Mouse (Mus musculus) thymus, adult 2 months (tissue): ENCODE measurements around the gene Slc43a1.

Experiments
- CTCF ChIP-seq: fragments of 200-500 bp; IDR thresholded peaks from 2 replicates; pipeline ENCODE4 v1.5.1; 2012; ENCODE audit warnings: mild to moderate bottlenecking, control low read depth, low read length, moderate library complexity, borderline replicate concordance; ENCODE audit not compliant: control insufficient read depth, poor library complexity, insufficient read depth; ENCODE audit errors: extremely low read depth
- POLR2A ChIP-seq: fragments of 200-500 bp; IDR thresholded peaks from 2 replicates; pipeline ENCODE4 v1.6.1; 2012; ENCODE audit warnings: mild to moderate bottlenecking, low read length, control low read depth, moderate library complexity; ENCODE audit not compliant: control insufficient read depth, poor library complexity, insufficient read depth; ENCODE audit errors: extremely low read depth

GRCm38 (mm10) chr2:84850407-84851129 is 11.9 kb downstream of the Slc43a1 start:
- TF ChIP-seq POLR2A (no peak), CTCF (no peak)
